Mouse (Mus musculus) spleen, postnatal 14 days (tissue): ENCODE measurements around the gene Zfhx3.

Experiments used
- DNase-seq, 2 experiments: peaks; one replicate each; pipeline ENCODE4 v3.0.0; 2021 to 2022; ENCODE audit warnings: low spot score in 2 of 2

Zfhx3 gene

GRCm38 (mm10) chr8:108647556-108647955 is 705.1 kb downstream of the Zfhx3 start:
- no peak for DNase-seq

- DNase-seq, result no peak
Measured at GRCm38 (mm10) chr8:108648993-108649392, 706.5 kb downstream of the Zfhx3 start.

- no peak for DNase-seq
Measured at GRCm38 (mm10) chr8:108650837-108651236, 708.4 kb downstream of the Zfhx3 start.

GRCm38 (mm10) chr8:108661486-108662093 is 719.1 kb downstream of the Zfhx3 start:
- DNase-seq, result no peak

- DNase-seq, result no peak
Measured at GRCm38 (mm10) chr8:108662766-108663165, 720.3 kb downstream of the Zfhx3 start.

GRCm38 (mm10) chr8:108671939-108672515 is 729.6 kb downstream of the Zfhx3 start:
- DNase-seq, result no peak

- no peak for DNase-seq
Measured at GRCm38 (mm10) chr8:108675001-108675525, 732.6 kb downstream of the Zfhx3 start.

GRCm38 (mm10) chr8:108689694-108690093 is 747.2 kb downstream of the Zfhx3 start:
- DNase-seq, result no peak

GRCm38 (mm10) chr8:108690576-108691455 is 748.4 kb downstream of the Zfhx3 start:
- no peak for DNase-seq

GRCm38 (mm10) chr8:108691456-108692238 is 749.2 kb downstream of the Zfhx3 start:
- no peak for DNase-seq

GRCm38 (mm10) chr8:108692239-108692627 is 749.8 kb downstream of the Zfhx3 start:
- no peak for DNase-seq

GRCm38 (mm10) chr8:108692669-108693665 is 750.5 kb downstream of the Zfhx3 start:
- no peak for DNase-seq

- no peak for DNase-seq
Measured at GRCm38 (mm10) chr8:108693841-108694240, 751.4 kb downstream of the Zfhx3 start.

- no peak for DNase-seq
Measured at GRCm38 (mm10) chr8:108694516-108694915, 752.1 kb downstream of the Zfhx3 start.

GRCm38 (mm10) chr8:108695242-108695880 is 752.9 kb downstream of the Zfhx3 start:
- no peak for DNase-seq

GRCm38 (mm10) chr8:108695938-108696630 is 753.6 kb downstream of the Zfhx3 start:
- no peak for DNase-seq

GRCm38 (mm10) chr8:108696631-108697410 is 754.4 kb downstream of the Zfhx3 start:
- no peak for DNase-seq

GRCm38 (mm10) chr8:108697589-108697988 is 755.1 kb downstream of the Zfhx3 start:
- no peak for DNase-seq
